Mouse (Mus musculus): ENCODE measurements around the gene Actrt2.

- no peak for TF ChIP-seq CTCF (conservative IDR thresholded peaks at IDR 0.05; ENCODE audit: insufficient read depth, insufficient read length, low read depth, low read length)
- no peak for TF ChIP-seq POLR2A (IDR thresholded peaks at IDR 0.05; ENCODE audit: low read depth, low read length)
These were observed 26.2 kb downstream of the Actrt2 start for GRCm38 (mm10) chr4:154641296-154642110.

Data from kidney, adult 2 months (tissue).